Mouse (Mus musculus) lung, embryonic 15.5 days (tissue): Measurements from ENCODE around the gene Fbxw4. TPM values are rescaled to one million over a fixed set of nuclear protein-coding genes. Genes with fewer than 3 reads are reported as not detected.

Experiments
- ATAC-seq: fragments of 200-750 bp; cut with Nextera tagmentation; 2 replicates; pipeline ENCODE4 v1.8.0; 2017; ENCODE audit warnings: moderate number of reproducible peaks, borderline replicate concordance; ENCODE audit not compliant: low FRiP score, low TSS enrichment; ENCODE audit errors: extremely low read depth
- H3K27ac ChIP-seq: fragments of 300-500 bp; sonication (generic); 2 replicates; pipeline ENCODE4 v1.5.1; 2015; ENCODE audit warnings: moderate library complexity, mild to moderate bottlenecking, inconsistent platforms
- H3K27me3 ChIP-seq: fragments of 300-500 bp; sonication (generic); 2 replicates; pipeline ENCODE4 v1.6.1; 2015; ENCODE audit warnings: inconsistent platforms
- H3K36me3 ChIP-seq: fragments of 300-500 bp; sonication (generic); 2 replicates; pipeline ENCODE4 v1.6.1; 2015; ENCODE audit warnings: inconsistent platforms
- H3K4me1 ChIP-seq: fragments of 300-500 bp; sonication (generic); 2 replicates; pipeline ENCODE4 v1.6.1; 2015; ENCODE audit warnings: inconsistent platforms
- H3K4me2 ChIP-seq: fragments of 300-500 bp; sonication (generic); 2 replicates; pipeline ENCODE4 v1.6.1; 2015; ENCODE audit warnings: inconsistent platforms, mild to moderate bottlenecking, moderate library complexity
- H3K4me3 ChIP-seq: fragments of 300-500 bp; sonication (generic); 2 replicates; pipeline ENCODE4 v1.5.1; 2015; ENCODE audit warnings: mild to moderate bottlenecking, inconsistent platforms
- H3K9ac ChIP-seq: fragments of 300-500 bp; sonication (generic); 2 replicates; pipeline ENCODE4 v1.6.1; 2015; ENCODE audit warnings: inconsistent platforms
- H3K9me3 ChIP-seq: fragments of 300-500 bp; sonication (generic); 2 replicates; pipeline ENCODE4 v1.6.1; 2016; ENCODE audit warnings: inconsistent platforms
- WGBS: fragments of 180-500 bp; shearing (Covaris S2); methylation state at CpG from one replicate; pipeline ENCODE4 v1.1.7; 2015; 5-methylcytosine and 5-hydroxymethylcytosine counted together
- polyA plus RNA-seq: library from polyadenylated mRNA; unstranded; fragments of >200 nt; fragmentation: Nextera tagmentation; extraction: Ambion mirVana; gene quantifications from 2 replicates; pipeline ENCODE4 v1.2.1, GENCODE M21; 2015

Gene Fbxw4
- polyA plus RNA-seq, 1 experiment from 2014 or later = 5.6 TPM

DNA sequence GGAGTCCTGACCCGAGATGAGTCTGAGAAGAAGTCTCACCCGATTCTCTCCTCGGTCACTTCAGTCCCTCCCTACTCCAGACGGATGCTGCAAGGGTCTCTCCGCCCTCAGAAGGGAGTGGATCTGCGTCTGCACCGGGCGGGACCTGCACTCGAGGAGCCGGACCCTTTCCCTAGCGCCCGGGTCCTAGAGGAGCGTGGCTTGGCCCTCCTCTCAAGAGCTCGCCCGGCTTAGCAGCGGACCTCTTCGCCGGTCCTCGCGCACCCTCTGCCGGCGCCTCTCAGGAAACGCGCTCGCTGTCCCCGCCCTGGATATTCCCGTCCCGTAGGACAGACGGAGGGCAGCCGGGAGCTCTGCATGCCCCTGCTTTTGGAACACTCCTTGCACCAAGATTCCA lies 115.2 kb downstream of the Fbxw4 start:
- WGBS = 0% methylated on average over 30 of the region's 30 CpGs
- Histone ChIP-seq H3K27me3 (peaks cover 57% of the 10 kb centered on the region), H3K4me1 (peaks cover 18% of the 10 kb centered on the region), H3K36me3 (no peaks in the 10 kb centered on the region), H3K4me3 (peak overlapping the region; percentile 46), H3K9ac (no peak overlapping the region), H3K9me3 (no peaks in the 10 kb centered on the region), H3K27ac (no peak overlapping the region), H3K4me2 (peak overlapping the region; percentile 89)
- ATAC-seq = peak; percentile 72; the same call in 1 of the 2 replicates

DNA sequence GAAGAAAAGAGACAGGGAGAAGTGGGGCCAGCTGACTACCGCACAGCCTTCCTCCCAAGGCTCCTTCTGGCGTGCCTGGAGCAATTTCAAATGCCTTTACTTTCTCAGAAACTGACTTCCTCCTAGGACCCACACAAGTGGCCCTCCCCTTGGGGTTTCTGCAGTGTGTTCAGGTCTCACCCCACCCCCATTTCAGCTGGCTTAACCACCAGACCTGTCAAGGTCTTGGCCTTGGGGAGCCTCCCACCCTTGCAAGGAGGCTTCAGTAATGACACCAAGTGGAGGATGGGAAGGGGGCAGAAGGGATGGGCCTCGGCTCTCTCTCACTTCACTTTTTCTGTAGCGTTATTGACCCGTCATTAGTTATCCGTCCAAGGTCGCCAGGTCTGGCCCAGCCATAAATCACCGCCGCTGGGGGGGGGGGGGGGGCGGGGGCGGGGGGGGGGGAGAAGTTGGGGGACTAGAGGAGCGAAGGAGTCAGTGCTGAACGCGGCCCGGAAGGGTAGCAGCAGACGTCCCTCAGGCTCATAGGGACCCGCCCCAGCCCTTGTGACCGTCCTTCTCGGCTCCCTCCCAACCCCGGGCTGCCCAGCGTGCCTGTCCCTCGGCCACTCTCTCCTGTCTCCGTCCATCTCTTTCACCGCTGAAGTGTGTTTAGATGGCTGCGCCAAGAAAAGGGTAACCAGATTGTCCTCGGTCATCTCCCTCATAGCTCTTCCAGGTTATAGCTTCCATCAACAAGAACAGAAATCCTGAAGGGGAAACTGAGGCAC lies 115.8 kb downstream of the Fbxw4 start:
- Histone ChIP-seq H3K4me2 (peak overlapping the region; percentile 89), H3K36me3 (no peaks in the 10 kb centered on the region), H3K9ac (no peak overlapping the region), H3K4me1 (peaks cover 18% of the 10 kb centered on the region), H3K4me3 (peak overlapping the region; percentile 46), H3K9me3 (no peaks in the 10 kb centered on the region), H3K27me3 (peaks cover 60% of the 10 kb centered on the region), H3K27ac (no peak overlapping the region)
- WGBS = 1% methylated on average over 16 of the region's 26 CpGs
- ATAC-seq = 0 out of 2 replicates have a peak, but pooled peaks have one; percentile 37

DNA sequence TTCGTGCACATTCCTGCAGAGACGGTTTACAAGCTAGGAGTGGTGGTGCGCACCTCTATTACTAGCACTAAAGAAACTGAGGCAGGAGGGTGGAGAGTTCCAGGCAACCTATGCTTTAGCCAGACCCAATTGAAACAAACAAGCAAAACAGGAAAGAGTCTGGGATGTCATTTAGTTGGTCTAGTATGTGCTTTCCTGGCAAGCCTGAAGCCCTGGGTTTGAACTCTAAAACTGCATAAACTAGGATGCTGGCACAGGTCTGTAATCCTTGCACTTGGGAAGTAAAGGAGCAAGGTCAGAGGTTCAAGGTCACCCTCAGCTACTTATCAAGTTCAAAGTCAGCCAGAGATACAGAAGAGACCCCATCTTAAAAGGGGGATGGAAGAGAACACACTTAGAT lies 118.1 kb downstream of the Fbxw4 start:
- Histone ChIP-seq H3K4me1 (peaks cover 18% of the 10 kb centered on the region), H3K27ac (no peak overlapping the region), H3K36me3 (no peaks in the 10 kb centered on the region), H3K9ac (0 out of 2 replicates have a peak overlapping the region, but pooled peaks have one; percentile 20), H3K4me3 (peak overlapping the region; percentile 39), H3K27me3 (peaks cover 60% of the 10 kb centered on the region), H3K9me3 (no peaks in the 10 kb centered on the region), H3K4me2 (peak overlapping the region; percentile 83)
- ATAC-seq = no peak
- 26% methylated on average over 3 of the region's 3 CpGs for WGBS

DNA sequence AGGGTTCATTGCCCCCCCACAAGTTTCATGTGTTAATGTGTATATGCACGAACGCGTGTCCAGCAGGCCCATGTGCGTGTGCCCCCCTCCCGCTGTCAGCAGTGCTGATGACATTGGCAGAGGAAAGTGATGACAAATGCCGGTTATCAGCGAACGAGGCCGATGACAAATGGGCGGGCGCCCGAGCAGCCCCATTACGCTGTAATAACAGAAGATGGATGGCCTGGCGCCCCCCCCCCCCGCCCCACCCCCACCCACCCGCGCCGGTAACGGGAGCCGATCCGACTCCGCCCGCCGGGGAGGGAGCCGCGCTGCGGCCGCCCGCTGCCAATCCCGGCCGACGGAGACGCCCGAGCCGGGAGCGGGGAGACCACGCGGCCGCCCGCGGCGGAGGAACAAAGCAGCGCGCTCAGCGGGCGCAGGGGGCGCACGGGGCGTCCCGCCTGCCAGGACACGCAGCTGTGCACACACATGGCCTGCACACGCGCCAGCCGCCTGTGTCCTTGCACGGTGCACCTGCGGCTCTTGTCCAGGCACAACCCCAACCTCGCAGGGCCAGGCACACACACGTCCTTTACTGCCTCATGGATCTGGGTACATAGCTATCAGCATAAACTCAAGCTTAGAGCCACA lies 118.6 kb downstream of the Fbxw4 start:
- peak overlapping the region; percentile 39 for H3K4me3 ChIP-seq
- no peak overlapping the region for H3K27ac ChIP-seq
- H3K27me3 ChIP-seq = peaks cover 59% of the 10 kb centered on the region
- H3K4me1 ChIP-seq = peaks cover 18% of the 10 kb centered on the region
- H3K36me3 ChIP-seq = no peaks in the 10 kb centered on the region
- H3K4me2 ChIP-seq = peak overlapping the region; percentile 83
- peak; percentile 24 for ATAC-seq
- no peaks in the 10 kb centered on the region for H3K9me3 ChIP-seq
- 0 out of 2 replicates have a peak overlapping the region, but pooled peaks have one; percentile 20 for H3K9ac ChIP-seq
- WGBS = 1% methylated on average over 51 of the region's 58 CpGs

DNA sequence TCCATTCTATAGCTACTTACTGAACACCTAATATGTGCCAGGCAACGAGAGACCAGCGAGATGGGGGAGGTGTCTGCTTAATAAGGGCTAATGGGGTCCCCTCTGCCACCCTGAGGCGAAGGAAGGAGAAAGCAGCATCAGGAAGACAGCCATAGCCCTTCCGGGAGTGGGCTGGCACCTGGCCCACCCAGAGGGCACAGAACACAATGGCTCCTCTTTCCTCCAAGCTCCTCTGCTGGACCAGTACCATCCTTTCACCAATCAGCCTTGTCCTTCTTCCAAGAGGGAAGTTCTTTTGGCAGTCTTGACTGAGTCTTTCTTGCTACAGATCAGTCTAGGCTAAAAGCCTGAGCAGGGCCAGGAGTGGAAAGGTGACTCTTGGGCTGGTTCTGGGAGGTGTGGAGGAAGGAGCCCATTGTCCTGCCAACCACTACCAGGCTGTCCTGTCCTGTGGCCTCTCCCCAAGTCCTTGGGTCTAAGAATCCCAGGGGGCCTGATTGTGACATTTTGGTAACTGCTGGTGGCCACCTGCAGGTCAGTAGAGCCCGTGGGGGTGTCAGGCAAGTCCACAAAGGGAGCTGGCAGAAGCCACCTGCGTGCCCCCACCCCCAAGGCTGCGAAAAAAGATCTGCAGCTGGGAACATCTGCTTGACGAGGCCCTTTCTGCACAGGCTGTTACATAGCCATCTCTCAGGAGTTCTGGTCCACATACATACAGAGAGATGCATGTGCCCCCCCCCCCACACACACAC lies 119.3 kb downstream of the Fbxw4 start:
- Histone ChIP-seq H3K4me1 (peaks cover 18% of the 10 kb centered on the region), H3K27ac (no peak overlapping the region), H3K27me3 (peaks cover 52% of the 10 kb centered on the region), H3K9ac (no peak overlapping the region), H3K9me3 (no peaks in the 10 kb centered on the region), H3K4me3 (peak overlapping the region; percentile 39), H3K36me3 (no peaks in the 10 kb centered on the region), H3K4me2 (peak overlapping the region; percentile 83)
- ATAC-seq = no peak
- WGBS = 32% methylated on average over 8 of the region's 8 CpGs

DNA sequence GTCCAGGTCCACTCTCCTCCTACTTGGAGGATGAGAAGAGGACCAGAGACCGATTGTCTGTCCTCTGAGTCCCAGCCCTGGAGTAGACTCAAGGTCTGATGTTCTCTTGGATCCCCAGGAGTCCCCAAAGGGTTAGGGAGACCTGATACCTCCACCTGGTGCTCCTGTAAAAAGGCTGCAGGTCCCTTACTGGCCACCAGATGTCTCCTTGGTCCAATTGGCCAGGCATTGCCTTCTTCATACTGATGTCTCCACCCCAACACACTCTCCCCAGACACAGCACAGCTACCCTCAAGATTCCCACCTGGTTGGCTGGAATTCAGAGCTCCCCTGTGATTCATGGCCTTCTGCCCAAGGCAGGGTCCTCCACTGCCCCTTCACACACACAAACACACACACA lies 122.6 kb downstream of the Fbxw4 start:
- H3K27ac ChIP-seq = no peak overlapping the region
- H3K27me3 ChIP-seq = peaks cover 28% of the 10 kb centered on the region
- WGBS = 47% methylated on average over 1 of the region's 1 CpGs
- H3K4me1 ChIP-seq = peaks cover 9% of the 10 kb centered on the region; the same call in 1 of the 2 replicates
- no peaks in the 10 kb centered on the region for H3K36me3 ChIP-seq
- no peak overlapping the region for H3K9ac ChIP-seq
- H3K4me3 ChIP-seq = no peak overlapping the region
- H3K9me3 ChIP-seq = no peaks in the 10 kb centered on the region
- H3K4me2 ChIP-seq = no peak overlapping the region
- ATAC-seq = no peak

DNA sequence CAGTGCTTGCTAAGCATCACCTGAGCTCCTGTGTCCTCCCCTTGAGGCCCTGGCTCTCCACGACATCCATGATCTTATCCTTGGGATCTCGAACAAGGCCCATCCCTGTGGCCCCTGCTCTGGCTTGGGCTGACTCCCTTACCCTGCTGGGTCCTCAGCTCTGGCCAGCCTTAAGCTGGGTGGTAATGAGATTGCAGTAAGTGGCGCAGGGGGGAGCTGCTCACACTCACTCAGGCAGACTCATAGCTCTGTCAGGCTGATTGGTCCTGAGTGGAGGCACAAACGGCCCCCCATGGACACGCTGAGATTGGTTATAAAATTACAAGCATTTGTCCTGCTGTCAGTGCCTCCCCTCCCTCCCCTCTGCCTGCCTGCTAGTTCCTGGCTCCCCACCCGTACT lies 124.2 kb downstream of the Fbxw4 start:
- H3K4me1 ChIP-seq = 0 out of 2 replicates have a peak, but pooled peaks cover 7% of the 10 kb centered on the region
- H3K4me2 ChIP-seq = no peak overlapping the region
- 54% methylated on average over 6 of the region's 6 CpGs for WGBS
- H3K9me3 ChIP-seq = no peaks in the 10 kb centered on the region
- no peak overlapping the region for H3K9ac ChIP-seq
- H3K36me3 ChIP-seq = no peaks in the 10 kb centered on the region
- no peak for ATAC-seq
- H3K27ac ChIP-seq = no peak overlapping the region
- peaks cover 12% of the 10 kb centered on the region for H3K27me3 ChIP-seq
- no peak overlapping the region for H3K4me3 ChIP-seq

DNA sequence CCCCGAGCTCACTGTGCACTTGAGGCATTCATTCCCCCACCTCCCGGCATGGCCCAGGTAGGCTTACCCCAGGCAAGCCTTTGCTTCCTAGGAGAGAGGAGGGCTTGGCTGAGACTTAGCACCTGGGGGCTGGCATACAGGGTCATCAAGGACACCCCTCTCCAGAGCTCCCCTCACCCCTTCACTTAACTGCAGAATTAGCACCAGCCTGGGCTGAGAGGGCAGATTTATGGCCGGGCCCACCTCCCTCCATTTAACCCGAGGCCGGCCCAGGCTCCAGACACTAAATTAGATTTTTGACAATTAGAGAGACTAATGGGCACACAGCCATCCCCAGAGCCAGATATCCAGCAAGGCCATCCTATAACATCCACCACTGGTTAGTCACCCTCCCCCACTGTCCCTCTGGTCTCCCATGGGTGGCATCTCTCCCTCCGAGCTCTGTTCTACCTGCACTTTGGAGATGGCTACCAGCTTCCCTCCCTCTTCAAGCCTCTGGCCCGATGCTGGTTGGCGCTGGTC lies 124.8 kb downstream of the Fbxw4 start:
- Histone ChIP-seq H3K36me3 (no peaks in the 10 kb centered on the region), H3K4me2 (no peak overlapping the region), H3K9me3 (no peaks in the 10 kb centered on the region), H3K4me1 (0 out of 2 replicates have a peak, but pooled peaks cover 4% of the 10 kb centered on the region), H3K4me3 (no peak overlapping the region), H3K9ac (no peak overlapping the region), H3K27ac (no peak overlapping the region), H3K27me3 (peaks cover 6% of the 10 kb centered on the region; the same call in 1 of the 2 replicates)
- ATAC-seq = no peak; the same call in 1 of the 2 replicates
- 74% methylated on average over 8 of the region's 8 CpGs for WGBS

DNA sequence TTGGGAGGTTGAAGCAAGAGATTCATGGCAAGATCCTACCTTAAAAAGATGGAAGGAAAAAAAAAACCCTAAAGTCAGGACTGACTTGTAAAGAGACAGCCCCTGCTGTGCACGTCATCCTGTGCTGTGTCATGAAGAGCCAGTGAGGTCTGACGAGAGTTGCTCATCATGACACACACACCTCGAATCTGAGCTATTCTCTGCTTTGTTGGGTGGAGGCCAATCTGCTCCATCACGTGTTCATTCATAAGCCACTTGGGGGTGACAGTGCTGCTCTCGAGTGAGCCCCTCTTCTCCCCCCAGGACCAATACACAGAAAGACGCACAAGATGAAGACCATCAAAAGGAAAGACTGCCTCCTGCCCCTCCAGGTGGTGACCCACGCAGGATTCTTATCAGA lies 126.5 kb downstream of the Fbxw4 start:
- no peak overlapping the region for H3K9ac ChIP-seq
- H3K27ac ChIP-seq = no peak overlapping the region

DNA sequence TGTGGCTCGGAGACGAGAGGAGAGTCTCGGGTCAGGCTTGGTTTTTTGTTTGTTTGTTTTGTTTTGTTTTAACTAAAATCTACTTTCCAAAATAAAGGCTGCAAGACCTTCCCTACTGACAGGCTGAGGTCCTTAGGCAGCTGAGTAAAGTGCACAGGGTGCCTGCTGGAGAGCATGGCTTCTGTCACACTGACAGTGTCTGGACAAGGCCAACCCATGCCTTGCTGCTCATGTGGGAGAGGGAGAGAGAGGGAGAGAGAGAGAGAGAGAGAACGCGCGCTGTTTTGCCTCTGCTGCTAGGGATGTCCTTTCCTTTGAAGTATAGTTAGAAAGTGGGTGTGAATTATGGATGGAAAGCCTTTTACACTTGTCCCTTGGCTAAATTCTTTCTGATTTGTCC lies 128.6 kb downstream of the Fbxw4 start:
- peaks cover 15% of the 10 kb centered on the region; the same call in 1 of the 2 replicates for H3K36me3 ChIP-seq
- H3K27ac ChIP-seq = no peak overlapping the region
- H3K4me3 ChIP-seq = no peak overlapping the region
- no peak for ATAC-seq
- H3K9ac ChIP-seq = no peak overlapping the region
- no peaks in the 10 kb centered on the region for H3K9me3 ChIP-seq
- no peak overlapping the region for H3K4me2 ChIP-seq
- no peaks in the 10 kb centered on the region for H3K27me3 ChIP-seq
- H3K4me1 ChIP-seq = peaks cover 10% of the 10 kb centered on the region
- WGBS = 56% methylated on average over 6 of the region's 6 CpGs

More for the DNA sequence above, 126.5 kb downstream of the Fbxw4 start:
- Histone ChIP-seq H3K36me3 (peaks cover 4% of the 10 kb centered on the region; the same call in 1 of the 2 replicates), H3K4me3 (no peak overlapping the region), H3K27me3 (no peaks in the 10 kb centered on the region), H3K9me3 (no peaks in the 10 kb centered on the region), H3K4me2 (no peak overlapping the region), H3K4me1 (peaks cover 10% of the 10 kb centered on the region)
- ATAC-seq = no peak
- WGBS = 48% methylated on average over 7 of the region's 7 CpGs

DNA sequence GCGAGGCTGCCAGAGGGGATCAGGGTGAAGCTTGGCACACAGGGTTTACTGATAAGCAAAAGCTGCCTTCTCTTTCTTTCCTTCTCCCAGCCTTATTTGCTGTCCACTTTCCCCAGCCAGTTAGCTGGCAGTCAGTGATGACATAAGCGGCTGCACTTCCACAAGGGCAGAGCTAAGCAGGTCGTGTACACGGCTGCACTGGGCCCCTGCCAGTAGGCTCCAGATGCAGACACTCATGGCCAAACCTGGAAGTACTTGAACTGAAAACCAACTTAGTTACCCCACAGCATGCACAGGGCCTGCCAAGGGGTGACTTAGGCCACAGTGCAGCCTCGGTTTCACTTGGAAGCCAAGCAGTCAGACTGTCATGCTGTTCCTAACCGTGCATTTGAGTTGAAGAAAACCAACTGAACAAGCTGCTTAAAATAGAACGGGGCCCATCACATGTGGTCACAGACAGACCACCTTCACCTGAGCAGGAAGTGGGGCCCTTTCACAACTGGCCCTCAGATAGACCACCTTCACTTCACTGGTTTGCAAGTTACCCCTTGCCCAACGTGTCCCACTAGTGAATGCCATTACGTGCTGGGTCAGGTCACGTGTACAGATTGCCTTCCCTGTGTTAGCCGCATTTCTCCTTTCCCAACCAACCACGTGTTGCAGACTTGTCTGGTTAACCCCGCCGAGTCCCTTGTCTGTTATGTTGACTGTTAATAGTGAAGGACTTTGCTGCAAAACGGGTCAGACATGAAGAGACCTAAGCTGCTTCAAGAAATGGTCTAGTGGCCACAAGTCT lies 129.7 kb downstream of the Fbxw4 start:
- no peak overlapping the region for H3K9ac ChIP-seq
- peaks cover 10% of the 10 kb centered on the region for H3K4me1 ChIP-seq
- H3K4me2 ChIP-seq = no peak overlapping the region
- peak; percentile 75 for ATAC-seq
- peaks cover 15% of the 10 kb centered on the region; the same call in 1 of the 2 replicates for H3K36me3 ChIP-seq
- H3K27me3 ChIP-seq = no peaks in the 10 kb centered on the region
- H3K9me3 ChIP-seq = no peaks in the 10 kb centered on the region
- no peak overlapping the region for H3K4me3 ChIP-seq
- peak overlapping the region; percentile 55 for H3K27ac ChIP-seq
- 55% methylated on average over 15 of the region's 15 CpGs for WGBS
